Mouse (Mus musculus) kidney, embryonic 15.5 days (tissue): ENCODE data around the gene Tubal3. TPM values are rescaled to one million over a fixed set of nuclear protein-coding genes. Genes with fewer than 3 reads are reported as not detected.
"Not testable (repeated sequence)": the region's sequence is repeated elsewhere in the genome, so short reads cannot be mapped to it uniquely, and the experiment has no call there.

ENCODE experiments used
- ATAC-seq: fragments of 200-750 bp; cut with Nextera tagmentation; replicated peaks from 2 replicates; pipeline ENCODE4 v1.8.0; 2017; ENCODE audit warnings: moderate TSS enrichment; ENCODE audit not compliant: low FRiP score
- H3K27ac ChIP-seq: fragments of 300-500 bp; sonication (generic); 2 replicates; pipeline ENCODE4 v1.5.1; 2015; ENCODE audit warnings: mild to moderate bottlenecking, inconsistent platforms
- H3K27me3 ChIP-seq: fragments of 300-500 bp; sonication (generic); 2 replicates; pipeline ENCODE4 v1.6.1; 2015; ENCODE audit warnings: inconsistent platforms
- H3K36me3 ChIP-seq: fragments of 300-500 bp; sonication (generic); 2 replicates; pipeline ENCODE4 v1.6.1; 2015; ENCODE audit warnings: inconsistent platforms
- H3K4me1 ChIP-seq: fragments of 300-500 bp; sonication (generic); 2 replicates; pipeline ENCODE4 v1.6.1; 2015; ENCODE audit warnings: inconsistent platforms
- H3K4me2 ChIP-seq: fragments of 300-500 bp; sonication (generic); 2 replicates; pipeline ENCODE4 v1.6.1; 2015; ENCODE audit warnings: moderate library complexity, mild to moderate bottlenecking, inconsistent platforms
- H3K4me3 ChIP-seq: fragments of 300-500 bp; sonication (generic); replicated peaks from 2 replicates; pipeline ENCODE4 v1.5.1; 2015; ENCODE audit warnings: mild to moderate bottlenecking, inconsistent platforms
- H3K9ac ChIP-seq: fragments of 300-500 bp; sonication (generic); 2 replicates; pipeline ENCODE4 v1.6.1; 2015; ENCODE audit warnings: mild to moderate bottlenecking, inconsistent platforms
- H3K9me3 ChIP-seq: fragments of 300-500 bp; sonication (generic); replicated peaks from 2 replicates; pipeline ENCODE4 v1.6.1; 2016; ENCODE audit warnings: inconsistent platforms
- WGBS: fragments of 180-500 bp; shearing (Covaris S2); methylation state at CpG from one replicate; pipeline ENCODE4 v1.1.7; 2015; ENCODE audit warnings: mixed read lengths; 5-methylcytosine and 5-hydroxymethylcytosine counted together
- polyA plus RNA-seq: library from polyadenylated mRNA; unstranded; fragments of >200 nt; fragmentation: Nextera tagmentation; extraction: Ambion mirVana; gene quantifications from 2 replicates; pipeline ENCODE4 v1.2.1, GENCODE M21; 2015

Tubal3 gene
- polyA plus RNA-seq, 1 experiment from 2014 or later: not detected

DNA sequence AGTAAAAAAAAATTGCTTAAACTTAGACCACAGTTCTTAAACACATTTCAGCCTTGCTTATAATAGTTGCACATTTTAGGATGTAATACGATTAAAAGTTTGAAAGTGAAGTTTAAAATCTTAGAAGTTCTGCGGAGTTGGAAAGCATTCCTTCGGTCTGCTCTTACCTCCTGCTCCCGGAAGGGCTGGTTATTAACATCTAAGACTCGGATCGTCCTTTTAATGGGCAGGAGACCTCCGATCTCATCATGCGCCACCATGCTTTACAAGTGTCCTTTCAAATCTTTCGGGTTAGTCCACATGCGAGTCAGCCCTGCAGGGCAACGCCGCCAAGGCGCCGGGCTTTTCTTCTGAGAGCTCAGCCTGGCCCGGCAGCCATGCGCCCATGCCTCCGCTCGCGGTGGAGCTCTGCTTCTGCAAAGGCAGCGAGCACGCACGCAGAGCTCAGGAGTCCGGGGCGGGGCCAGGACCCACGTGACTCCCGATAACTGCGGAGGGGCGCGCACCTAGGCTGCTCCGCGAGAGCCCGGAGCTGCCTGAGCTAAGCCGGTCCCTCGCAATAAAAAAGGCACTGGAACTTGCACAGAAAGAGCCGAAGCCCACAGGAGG, 24.8 kb upstream of the Tubal3 start:
- H3K27me3 ChIP-seq: no peaks in the 10 kb centered on the region
- peaks cover 19% of the 10 kb centered on the region for H3K4me1 ChIP-seq
- H3K9me3 ChIP-seq: no peaks in the 10 kb centered on the region
- under 1% methylated on average over 35 of the region's 35 CpGs for WGBS
- peak; percentile 99 for ATAC-seq
- H3K4me3 ChIP-seq: peak overlapping the region; percentile 62
- peak overlapping the region; percentile 84 for H3K27ac ChIP-seq
- H3K4me2 ChIP-seq: peak overlapping the region; percentile 67
- peak overlapping the region; percentile 65 for H3K9ac ChIP-seq
- peaks cover 5% of the 10 kb centered on the region for H3K36me3 ChIP-seq

GRCm38 (mm10) chr13:3894549-3894948, 23.5 kb upstream of the Tubal3 start:
- Histone ChIP-seq H3K36me3 (peaks cover 8% of the 10 kb centered on the region), H3K27me3 (no peaks in the 10 kb centered on the region), H3K4me1 (peaks cover 19% of the 10 kb centered on the region), H3K4me3 (no peak overlapping the region), H3K9me3 (no peaks in the 10 kb centered on the region), H3K27ac (no peak overlapping the region), H3K9ac (no peak overlapping the region), H3K4me2 (no peak overlapping the region)
- ATAC-seq: no peak
- WGBS: 72% methylated on average over 8 of the region's 8 CpGs

GRCm38 (mm10) chr13:3895397-3895980, 22.6 kb upstream of the Tubal3 start:
- no peak overlapping the region for H3K4me2 ChIP-seq
- no peaks in the 10 kb centered on the region for H3K27me3 ChIP-seq
- H3K27ac ChIP-seq: no peak overlapping the region
- H3K4me3 ChIP-seq: no peak overlapping the region
- no peaks in the 10 kb centered on the region for H3K9me3 ChIP-seq
- H3K9ac ChIP-seq: no peak overlapping the region
- H3K4me1 ChIP-seq: peaks cover 19% of the 10 kb centered on the region
- H3K36me3 ChIP-seq: peaks cover 11% of the 10 kb centered on the region
- 91% methylated on average over 8 of the region's 8 CpGs for WGBS
- ATAC-seq: no peak

DNA sequence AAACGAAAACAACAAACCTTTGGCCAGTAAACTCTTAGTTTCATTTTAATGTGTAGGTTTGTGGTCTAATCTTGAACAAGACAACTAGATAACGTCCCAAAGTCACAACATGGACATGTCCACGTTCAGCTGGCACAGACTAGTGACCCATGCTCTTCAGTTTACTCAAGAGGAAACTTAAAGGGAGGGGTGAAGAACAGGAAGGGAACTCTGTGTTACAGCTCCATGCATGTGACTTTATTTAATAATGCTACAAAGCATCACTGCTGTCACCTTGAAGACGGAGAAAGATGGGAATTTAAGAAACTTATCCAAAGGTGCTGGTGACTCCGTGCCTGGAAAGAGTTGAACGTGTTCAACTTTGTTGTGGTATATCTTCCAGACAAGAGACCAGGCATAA, 22.0 kb upstream of the Tubal3 start:
- no peak overlapping the region for H3K9ac ChIP-seq
- no peaks in the 10 kb centered on the region for H3K27me3 ChIP-seq
- H3K27ac ChIP-seq: no peak overlapping the region
- peaks cover 19% of the 10 kb centered on the region for H3K4me1 ChIP-seq
- peaks cover 11% of the 10 kb centered on the region for H3K36me3 ChIP-seq
- H3K4me2 ChIP-seq: no peak overlapping the region
- ATAC-seq: no peak
- H3K9me3 ChIP-seq: no peaks in the 10 kb centered on the region
- H3K4me3 ChIP-seq: no peak overlapping the region
- 90% methylated on average over 6 of the region's 6 CpGs for WGBS

DNA sequence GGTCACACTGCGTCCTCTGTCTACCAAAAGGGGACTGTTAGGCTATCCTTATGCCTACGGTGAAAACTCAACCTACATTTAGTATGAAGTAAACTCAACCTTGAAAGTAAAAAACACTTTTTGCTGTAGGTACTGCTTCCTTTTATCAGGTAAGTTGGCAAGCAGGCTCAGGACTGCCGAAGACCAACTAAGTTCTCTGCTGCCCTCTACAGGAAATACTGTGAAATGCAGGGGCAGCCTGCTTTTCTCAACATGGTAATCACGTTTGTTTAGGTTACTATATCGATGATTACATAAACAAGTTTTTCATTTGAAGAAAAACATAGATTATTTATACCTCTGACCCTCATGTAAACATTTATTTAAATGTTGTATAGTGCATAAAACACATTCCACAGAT, 21.2 kb upstream of the Tubal3 start:
- H3K9ac ChIP-seq: no peak overlapping the region
- no peak for ATAC-seq
- no peak overlapping the region for H3K4me3 ChIP-seq
- 34% methylated on average over 5 of the region's 5 CpGs for WGBS
- no peaks in the 10 kb centered on the region for H3K27me3 ChIP-seq
- no peaks in the 10 kb centered on the region for H3K9me3 ChIP-seq
- no peak overlapping the region for H3K4me2 ChIP-seq
- H3K27ac ChIP-seq: no peak overlapping the region
- peaks cover 13% of the 10 kb centered on the region for H3K4me1 ChIP-seq
- peaks cover 11% of the 10 kb centered on the region for H3K36me3 ChIP-seq

- H3K36me3 ChIP-seq: peaks cover 15% of the 10 kb centered on the region
- WGBS: 94% methylated on average over 5 of the region's 5 CpGs
- not testable (repeated sequence) for H3K27me3 ChIP-seq, H3K9me3 ChIP-seq, H3K4me3 ChIP-seq, H3K4me1 ChIP-seq, H3K4me2 ChIP-seq, H3K9ac ChIP-seq, H3K27ac ChIP-seq, ATAC-seq
Observed at GRCm38 (mm10) chr13:3898202-3898601, 19.9 kb upstream of the Tubal3 start.

GRCm38 (mm10) chr13:3899301-3899700, 18.8 kb upstream of the Tubal3 start:
- Histone ChIP-seq H3K36me3 (peaks cover 19% of the 10 kb centered on the region), H3K4me3 (no peak overlapping the region), H3K4me1 (peaks cover 3% of the 10 kb centered on the region; the same call in 1 of the 2 replicates), H3K27me3 (no peaks in the 10 kb centered on the region), H3K27ac (0 out of 2 replicates have a peak overlapping the region, but pooled peaks have one; percentile 6), H3K4me2 (no peak overlapping the region), H3K9ac (no peak overlapping the region), H3K9me3 (no peaks in the 10 kb centered on the region)
- 79% methylated on average over 9 of the region's 9 CpGs for WGBS
- ATAC-seq: no peak

DNA sequence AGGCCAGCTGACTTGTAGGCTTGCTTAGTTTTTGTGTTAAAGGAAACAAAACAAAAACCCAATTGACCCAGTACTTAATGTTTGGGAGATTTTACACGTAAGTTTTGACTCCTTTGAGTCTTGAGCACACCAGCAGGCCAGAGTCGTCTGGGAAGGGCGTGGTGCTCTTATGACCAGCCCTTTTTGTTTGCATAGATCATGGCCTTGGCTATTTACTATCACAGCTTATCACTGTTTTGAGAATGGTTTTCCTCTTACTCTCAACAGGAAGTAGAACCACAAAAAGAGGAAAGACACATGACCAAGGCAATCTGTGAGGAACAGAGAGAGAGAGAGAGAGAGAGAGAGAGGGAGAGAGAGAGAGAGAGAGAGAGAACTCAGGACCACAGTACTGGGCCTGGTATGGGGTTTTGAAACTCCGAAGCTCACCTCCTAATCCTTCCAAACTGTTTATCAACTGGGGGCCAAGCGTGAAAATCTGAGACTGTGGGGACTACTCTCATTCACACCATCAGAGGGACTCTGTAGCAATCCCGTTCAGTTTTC, 10.8 kb upstream of the Tubal3 start:
- Histone ChIP-seq H3K27me3 (no peaks in the 10 kb centered on the region), H3K4me2 (no peak overlapping the region), H3K36me3 (peaks cover 33% of the 10 kb centered on the region; the same call in 1 of the 2 replicates), H3K4me3 (no peak overlapping the region), H3K4me1 (no peaks in the 10 kb centered on the region), H3K27ac (no peak overlapping the region), H3K9me3 (no peaks in the 10 kb centered on the region), H3K9ac (no peak overlapping the region)
- ATAC-seq: no peak
- 83% methylated on average over 6 of the region's 6 CpGs for WGBS

- H3K4me3 ChIP-seq: no peak overlapping the region
- H3K9ac ChIP-seq: no peak overlapping the region
- H3K4me1 ChIP-seq: no peaks in the 10 kb centered on the region
- H3K9me3 ChIP-seq: no peaks in the 10 kb centered on the region
- H3K27me3 ChIP-seq: no peaks in the 10 kb centered on the region
- no peak for ATAC-seq
- WGBS: 84% methylated on average over 4 of the region's 4 CpGs
- H3K4me2 ChIP-seq: no peak overlapping the region
- H3K36me3 ChIP-seq: peaks cover 32% of the 10 kb centered on the region; the same call in 1 of the 2 replicates
- H3K27ac ChIP-seq: no peak overlapping the region
Observed at GRCm38 (mm10) chr13:3908262-3908661, 9.8 kb upstream of the Tubal3 start.

DNA sequence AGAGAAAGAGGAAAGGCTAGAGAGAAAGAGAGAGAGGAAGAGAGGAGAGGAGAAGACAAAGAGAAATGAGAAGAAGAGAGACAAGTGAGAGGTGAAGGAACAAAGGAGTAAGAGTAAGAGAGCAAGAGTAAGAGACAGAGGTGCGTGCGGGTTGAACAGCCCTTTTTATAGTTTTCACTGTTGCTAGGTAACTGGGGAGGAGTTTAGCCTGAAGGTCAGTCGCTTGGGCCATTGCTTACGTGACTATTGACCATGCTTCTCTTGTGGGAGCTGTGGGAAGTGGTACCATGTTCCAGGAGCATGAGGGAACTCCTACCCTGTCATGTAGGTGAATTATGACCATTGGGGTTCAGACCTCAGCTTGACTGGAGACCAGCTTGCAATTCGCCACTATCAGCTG, 7.7 kb upstream of the Tubal3 start:
- no peak overlapping the region for H3K9ac ChIP-seq
- 83% methylated on average over 5 of the region's 5 CpGs for WGBS
- peaks cover 36% of the 10 kb centered on the region for H3K36me3 ChIP-seq
- ATAC-seq: no peak
- H3K27me3 ChIP-seq: no peaks in the 10 kb centered on the region
- no peak overlapping the region for H3K4me3 ChIP-seq
- H3K9me3 ChIP-seq: no peaks in the 10 kb centered on the region
- no peak overlapping the region for H3K27ac ChIP-seq
- H3K4me2 ChIP-seq: no peak overlapping the region
- H3K4me1 ChIP-seq: no peaks in the 10 kb centered on the region

GRCm38 (mm10) chr13:3913504-3913903, 4.6 kb upstream of the Tubal3 start:
- Histone ChIP-seq H3K27ac (no peak overlapping the region), H3K36me3 (peaks cover 32% of the 10 kb centered on the region), H3K9me3 (no peaks in the 10 kb centered on the region), H3K9ac (no peak overlapping the region), H3K4me3 (no peak overlapping the region), H3K27me3 (no peaks in the 10 kb centered on the region), H3K4me1 (peaks cover 11% of the 10 kb centered on the region; the same call in 1 of the 2 replicates), H3K4me2 (no peak overlapping the region)
- 73% methylated on average over 4 of the region's 4 CpGs for WGBS
- ATAC-seq: no peak

DNA sequence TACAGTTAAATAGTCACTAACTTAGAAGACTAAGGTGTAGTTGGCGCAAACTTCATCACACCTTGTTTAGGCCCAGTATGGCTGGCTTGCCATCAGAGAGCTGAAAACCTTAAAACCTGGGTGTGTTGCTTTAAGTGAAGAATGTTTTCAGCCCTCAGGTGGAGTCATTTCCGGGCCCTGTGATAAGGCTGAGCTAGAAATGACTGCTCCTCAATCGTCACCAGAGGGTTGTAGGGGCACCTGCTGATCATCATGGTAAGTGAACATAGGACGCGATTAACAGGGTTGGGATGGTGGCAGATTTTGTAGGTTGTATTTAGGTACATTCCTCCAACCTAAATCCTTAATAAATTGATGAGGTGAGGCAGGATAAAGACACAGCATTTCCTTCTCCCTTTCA, 6.4 kb downstream of the Tubal3 start:
- no peak overlapping the region for H3K4me3 ChIP-seq
- 83% methylated on average over 5 of the region's 5 CpGs for WGBS

More for the DNA sequence above, 6.4 kb downstream of the Tubal3 start:
- Histone ChIP-seq H3K4me2 (no peak overlapping the region), H3K9ac (no peak overlapping the region), H3K4me1 (no peaks in the 10 kb centered on the region), H3K27ac (no peak overlapping the region), H3K9me3 (no peaks in the 10 kb centered on the region), H3K36me3 (no peaks in the 10 kb centered on the region), H3K27me3 (no peaks in the 10 kb centered on the region)
- no peak for ATAC-seq
